Mouse (Mus musculus) heart, postnatal 0 days (tissue): ENCODE results near the gene Cyp2a22. TPM values are rescaled to one million over a fixed set of nuclear protein-coding genes. Genes with fewer than 3 reads are reported as not detected.
"Not testable (repeated sequence)": the region's sequence is repeated elsewhere in the genome, so short reads cannot be mapped to it uniquely, and the experiment has no call there.

Experiments
- ATAC-seq: fragments of 200-750 bp; cut with Nextera tagmentation; 2 replicates; pipeline ENCODE4 v1.8.0; 2017; ENCODE audit warnings: low read depth, moderate number of reproducible peaks, moderate library complexity; ENCODE audit not compliant: insufficient read depth
- DNase-seq: peaks from one replicate; pipeline ENCODE4 v3.0.0-alpha.2; 2016; ENCODE audit warnings: low spot score
- H3K27ac ChIP-seq: fragments of 300-500 bp; sonication (generic); 2 replicates; pipeline ENCODE4 v1.5.1; 2014; ENCODE audit warnings: low read depth, mild to moderate bottlenecking
- H3K27me3 ChIP-seq: fragments of 300-500 bp; sonication (generic); 2 replicates; pipeline ENCODE4 v1.6.1; 2014; ENCODE audit warnings: low read length, mixed read lengths; ENCODE audit not compliant: control insufficient read depth, insufficient read depth
- H3K36me3 ChIP-seq: fragments of 300-500 bp; sonication (generic); replicated peaks from 2 replicates; pipeline ENCODE4 v1.6.1; 2014; ENCODE audit warnings: low read length, mixed read lengths; ENCODE audit not compliant: control insufficient read depth, insufficient read depth
- H3K4me1 ChIP-seq: fragments of 300-500 bp; sonication (generic); 2 replicates; pipeline ENCODE4 v1.6.1; 2014; ENCODE audit warnings: antibody characterized with exemption; ENCODE audit not compliant: control insufficient read depth, insufficient read depth
- H3K4me2 ChIP-seq: fragments of 300-500 bp; sonication (generic); 2 replicates; pipeline ENCODE4 v1.6.1; 2014; ENCODE audit warnings: low read depth, mild to moderate bottlenecking, low read length, moderate library complexity
- H3K4me3 ChIP-seq: fragments of 300-500 bp; sonication (generic); 2 replicates; pipeline ENCODE4 v1.5.1; 2014; ENCODE audit warnings: low read depth, low read length
- H3K9ac ChIP-seq: fragments of 300-500 bp; sonication (generic); replicated peaks from 2 replicates; pipeline ENCODE4 v1.6.1; 2014; ENCODE audit warnings: low read depth, low read length, mixed read lengths
- H3K9me3 ChIP-seq: fragments of 300-500 bp; sonication (generic); replicated peaks from 2 replicates; pipeline ENCODE4 v1.6.1; 2016; ENCODE audit warnings: low read length; ENCODE audit not compliant: control insufficient read depth
- CTCF ChIP-seq: IDR thresholded peaks from 2 replicates; pipeline ENCODE4 v1.5.1; 2016; ENCODE audit warnings: antibody characterized with exemption, control low read depth, low read depth
- EP300 ChIP-seq: IDR thresholded peaks from 2 replicates; pipeline ENCODE4 v1.6.1; 2016; ENCODE audit warnings: antibody characterized with exemption, low read depth
- WGBS: fragments of 180-500 bp; shearing (Covaris S2); extraction: QIAGEN DNeasy Blood & Tissue Kit; methylation state at CpG from one replicate; pipeline ENCODE4 v1.1.7; 2014; 5-methylcytosine and 5-hydroxymethylcytosine counted together
- polyA plus RNA-seq: library from polyadenylated mRNA; unstranded; fragments of >200 nt; fragmentation: Nextera tagmentation; extraction: Ambion mirVana; gene quantifications from 2 replicates; pipeline ENCODE4 v1.2.1, GENCODE M21; 2015
- total RNA-seq: library from RNA; depleted of rRNA; stranded (reverse); fragments of >200 nt; gene quantifications from 2 replicates; pipeline ENCODE4 v1.2.3, GENCODE M21; 2014; ENCODE audit warnings: low replicate concordance; rRNA removed

Cyp2a22 gene
- not detected in 2 replicates for total RNA-seq
- polyA plus RNA-seq, result not detected in 2 replicates

DNA sequence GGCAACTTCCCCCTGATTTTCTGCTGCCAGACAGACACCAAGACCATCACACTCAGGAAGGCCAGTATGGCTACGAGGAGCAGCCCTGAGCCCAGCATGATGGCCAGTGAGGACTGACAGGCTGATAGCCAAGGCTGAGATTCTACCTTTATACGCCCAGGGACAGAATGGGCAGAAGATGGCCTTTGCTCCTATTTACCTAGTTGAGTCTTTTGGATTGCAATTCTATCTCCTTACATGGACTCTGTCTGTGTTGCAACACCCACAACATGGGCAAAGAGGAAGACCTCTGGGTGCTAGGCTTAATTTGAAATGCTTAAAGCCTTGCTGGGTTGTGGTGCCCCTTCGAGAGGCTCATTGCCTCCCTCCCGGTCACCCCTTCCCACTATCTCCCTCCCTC lies at the start of gene Cyp2a22:
TSS of gene Cyp2a22 (minus strand) at position 123 of the 400 bp plus-strand sequence.
- no peaks in the 10 kb centered on the region for H3K27me3 ChIP-seq
- no peaks in the 10 kb centered on the region for H3K36me3 ChIP-seq
- no peak within 1 kb of the TSS for H3K9ac ChIP-seq
- no peak within 1 kb of the TSS for H3K27ac ChIP-seq
- H3K4me2 ChIP-seq, result no peak within 1 kb of the TSS
- H3K9me3 ChIP-seq, result no peaks in the 10 kb centered on the region
- ATAC-seq (no peak), DNase-seq (no peak)
- TF ChIP-seq EP300 (no peak), CTCF (no peak)
- no peak within 1 kb of the TSS for H3K4me3 ChIP-seq
- no peaks in the 10 kb centered on the region for H3K4me1 ChIP-seq
- 75% methylated on average over 3 of the region's 4 CpGs for WGBS

DNA sequence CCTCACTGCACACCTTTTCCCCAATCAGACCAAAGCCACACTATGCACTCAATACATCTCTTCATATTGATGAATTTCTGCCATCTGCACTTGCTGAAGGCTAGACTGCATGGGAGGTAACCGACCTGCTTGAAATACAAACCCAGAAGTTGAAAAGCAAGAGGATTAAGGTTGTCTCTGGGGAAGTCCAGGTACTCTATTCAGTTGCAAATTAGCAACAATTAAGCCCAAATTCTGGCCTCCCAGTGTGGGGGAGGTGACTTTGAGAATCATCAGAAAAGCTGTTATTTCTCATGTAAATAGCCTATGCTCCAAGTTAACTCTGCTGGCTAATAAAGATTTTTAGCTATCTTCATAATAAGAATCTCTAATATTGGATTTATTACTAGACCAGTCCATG lies 44.0 kb upstream of the Cyp2a22 start:
- H3K4me2 ChIP-seq, H3K27ac ChIP-seq, DNase-seq, H3K4me3 ChIP-seq, H3K4me1 ChIP-seq, H3K9me3 ChIP-seq, H3K36me3 ChIP-seq, H3K27me3 ChIP-seq, H3K9ac ChIP-seq, ATAC-seq: not testable (repeated sequence)
- 14% methylated on average over 1 of the region's 1 CpGs for WGBS

DNA sequence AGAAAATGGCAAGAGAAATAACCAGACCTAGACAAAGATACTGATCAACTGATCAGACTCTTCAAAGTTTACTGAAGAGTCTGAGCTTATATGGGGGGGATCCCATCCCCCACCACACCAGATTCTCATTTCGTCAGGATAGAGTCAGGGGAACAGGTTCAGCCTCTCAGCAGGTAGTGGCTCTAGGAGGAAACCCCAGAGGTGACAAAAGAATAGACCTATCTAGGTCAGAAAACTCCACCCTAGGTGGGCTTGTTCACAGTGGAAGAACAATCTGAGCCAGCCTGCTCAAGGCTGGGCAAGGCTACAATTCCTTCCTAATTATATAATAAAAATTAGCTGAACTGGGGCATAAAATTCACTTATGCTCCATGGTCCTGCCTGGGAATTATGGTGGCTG lies 43.4 kb upstream of the Cyp2a22 start:
- H3K36me3 ChIP-seq, result no peaks in the 10 kb centered on the region
- H3K27me3 ChIP-seq, result no peaks in the 10 kb centered on the region
- ATAC-seq (no peak), DNase-seq (no peak)
- no peak overlapping the region for H3K27ac ChIP-seq
- no peak overlapping the region for H3K9ac ChIP-seq
- no peaks in the 10 kb centered on the region for H3K4me1 ChIP-seq
- no peak overlapping the region for H3K4me3 ChIP-seq
- no peak overlapping the region for H3K4me2 ChIP-seq
- WGBS, result 23% methylated on average over 1 of the region's 1 CpGs
- no peaks in the 10 kb centered on the region for H3K9me3 ChIP-seq
- no peak for TF ChIP-seq CTCF
- TF ChIP-seq EP300, result no peak

DNA sequence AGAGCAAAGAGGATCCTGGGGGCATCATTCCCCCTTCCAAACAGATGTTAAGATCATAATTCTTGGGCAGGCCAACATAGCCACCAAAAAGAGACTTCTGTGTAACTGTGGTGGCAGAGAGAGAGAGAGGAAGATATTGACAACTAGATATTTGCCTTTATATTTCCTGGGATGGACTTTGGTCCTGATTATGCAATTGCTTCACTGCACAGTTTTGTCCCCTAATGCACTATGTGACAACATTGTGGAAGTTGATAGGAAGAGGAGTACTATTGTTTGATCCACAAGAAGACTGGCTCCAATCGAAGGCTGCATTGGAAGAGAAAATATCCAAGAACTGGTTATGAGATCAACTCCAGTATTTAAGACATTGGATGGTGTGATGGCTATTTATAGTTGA lies 42.8 kb upstream of the Cyp2a22 start:
- H3K9me3 ChIP-seq, ATAC-seq, H3K9ac ChIP-seq, H3K4me1 ChIP-seq, H3K27me3 ChIP-seq, DNase-seq, H3K36me3 ChIP-seq, H3K4me3 ChIP-seq, H3K27ac ChIP-seq, H3K4me2 ChIP-seq: not testable (repeated sequence)
- WGBS, result 68% methylated on average over 1 of the region's 1 CpGs

DNA sequence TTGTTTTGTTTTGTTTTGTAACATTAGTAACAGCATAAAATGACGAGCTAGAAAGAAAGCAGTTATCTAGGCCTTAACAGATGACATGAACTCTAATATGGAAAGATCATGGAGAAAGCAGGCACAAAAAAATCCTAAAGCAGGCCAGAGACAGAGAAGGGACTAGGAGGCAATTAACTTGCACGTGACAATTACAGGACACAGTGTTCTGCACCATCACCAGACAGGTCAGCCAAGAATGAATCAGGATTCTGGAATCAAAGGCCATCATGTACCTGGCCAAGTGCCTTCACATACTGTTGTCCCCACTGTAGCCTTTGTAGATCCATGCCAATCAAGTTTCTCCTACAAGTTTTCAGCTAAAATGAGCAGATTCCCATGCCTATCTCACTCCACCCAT lies 42.3 kb upstream of the Cyp2a22 start:
- H3K27ac ChIP-seq, ATAC-seq, H3K4me3 ChIP-seq, H3K4me1 ChIP-seq, H3K36me3 ChIP-seq, H3K4me2 ChIP-seq, DNase-seq, H3K27me3 ChIP-seq, H3K9ac ChIP-seq, H3K9me3 ChIP-seq: not testable (repeated sequence)
- 43% methylated on average over 2 of the region's 2 CpGs for WGBS

DNA sequence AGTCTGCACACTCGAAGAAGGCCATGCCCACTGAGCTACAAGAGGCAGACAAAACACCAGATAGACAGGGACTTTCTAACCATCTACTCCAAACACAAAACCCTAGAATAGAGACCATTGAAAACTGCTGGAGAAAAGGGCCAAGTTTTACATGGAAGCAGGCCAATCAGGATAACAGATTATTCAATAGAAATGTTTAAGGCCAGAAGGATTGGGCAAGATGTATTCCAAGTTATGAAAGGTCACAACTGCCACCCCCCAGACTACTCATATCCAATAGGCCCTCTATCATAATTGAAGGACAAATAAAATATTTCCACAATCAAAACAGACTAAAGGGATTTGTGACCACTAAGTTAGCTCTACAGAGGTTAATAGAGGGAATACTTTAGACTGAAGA lies 23.2 kb upstream of the Cyp2a22 start:
- DNase-seq, ATAC-seq, H3K4me2 ChIP-seq, H3K27ac ChIP-seq, H3K9ac ChIP-seq, H3K4me3 ChIP-seq, H3K4me1 ChIP-seq, H3K27me3 ChIP-seq, H3K9me3 ChIP-seq, H3K36me3 ChIP-seq: not testable (repeated sequence)
- 80% methylated on average over 1 of the region's 1 CpGs for WGBS

DNA sequence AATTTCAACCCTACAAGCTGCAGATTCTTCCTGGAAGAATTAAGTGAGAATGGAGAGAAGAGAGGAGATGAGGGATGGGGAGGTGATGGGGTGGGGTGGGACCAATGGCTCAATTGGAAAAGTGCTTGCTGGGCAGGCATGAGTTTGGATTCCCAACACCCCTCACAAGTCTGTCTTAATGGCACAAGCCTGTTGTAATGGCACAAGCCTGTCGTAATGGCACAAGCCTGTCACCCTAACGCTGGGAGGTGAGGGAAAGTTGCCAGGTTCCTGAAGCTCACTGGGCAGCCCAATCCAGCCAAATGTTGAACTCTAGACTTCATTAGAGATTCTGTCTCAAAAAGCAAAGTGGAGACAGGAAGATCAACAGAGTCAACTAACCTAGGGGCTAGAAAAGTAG lies 14.1 kb upstream of the Cyp2a22 start:
- not testable (repeated sequence) for H3K4me3 ChIP-seq, H3K27me3 ChIP-seq, DNase-seq, H3K9me3 ChIP-seq, ATAC-seq, H3K27ac ChIP-seq, H3K9ac ChIP-seq, H3K4me2 ChIP-seq, H3K36me3 ChIP-seq, H3K4me1 ChIP-seq
- WGBS, result 83% methylated on average over 1 of the region's 2 CpGs

DNA sequence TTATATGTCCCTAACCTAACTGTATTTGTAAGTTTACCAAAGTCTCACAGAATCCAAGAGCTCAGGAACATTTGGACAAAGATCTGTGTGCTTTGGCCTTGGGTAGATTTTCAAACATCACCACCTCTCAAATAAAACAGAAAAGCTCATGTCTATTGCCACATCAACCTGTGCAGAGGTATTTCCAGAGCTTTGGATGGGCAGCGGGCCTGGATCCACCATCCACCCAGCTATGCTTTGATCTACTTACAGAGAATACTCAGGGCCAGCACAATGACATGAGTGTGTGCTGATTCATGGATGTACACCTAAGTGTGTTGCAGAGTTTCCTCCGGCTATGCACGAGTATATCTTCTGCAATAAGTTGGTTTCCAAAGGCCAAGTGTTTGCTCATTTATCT lies 13.5 kb upstream of the Cyp2a22 start:
- not testable (repeated sequence) for H3K4me3 ChIP-seq, H3K9ac ChIP-seq, H3K27ac ChIP-seq, DNase-seq, H3K36me3 ChIP-seq, H3K9me3 ChIP-seq, H3K4me1 ChIP-seq, ATAC-seq, H3K27me3 ChIP-seq, H3K4me2 ChIP-seq
- 62% methylated on average over 3 of the region's 3 CpGs for WGBS

DNA sequence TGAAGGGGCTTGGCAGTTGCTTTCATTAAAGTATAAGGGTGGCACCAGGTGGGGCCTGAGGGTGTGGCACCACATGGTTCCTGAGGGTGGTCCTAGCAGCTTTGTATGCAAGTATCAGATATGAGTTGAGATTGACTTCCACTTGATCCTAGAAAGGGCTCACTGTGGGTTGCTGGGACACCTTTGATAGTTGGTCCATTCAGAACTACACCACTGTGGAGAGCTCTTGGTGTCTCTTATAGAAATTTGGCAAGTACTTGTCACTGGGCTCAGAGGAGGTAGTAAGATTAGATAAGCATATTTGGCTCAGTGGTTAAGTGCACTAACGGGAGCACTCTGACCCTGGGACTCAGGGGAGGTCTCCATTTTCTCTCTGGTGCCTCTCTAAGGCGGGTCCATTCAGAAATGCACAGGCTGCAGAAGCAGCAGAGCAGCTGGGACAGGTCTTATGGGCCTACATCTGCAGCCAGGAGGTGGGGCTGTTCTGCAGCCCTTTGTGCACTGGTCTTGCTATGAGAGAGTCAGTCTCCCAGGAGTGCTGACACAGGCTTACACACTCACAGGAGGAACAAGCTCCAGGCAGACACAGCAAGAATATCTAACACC lies 2.2 kb upstream of the Cyp2a22 start:
- DNase-seq, ATAC-seq, H3K4me1 ChIP-seq, H3K27me3 ChIP-seq, H3K4me2 ChIP-seq, H3K36me3 ChIP-seq, H3K9ac ChIP-seq, H3K27ac ChIP-seq, H3K9me3 ChIP-seq, H3K4me3 ChIP-seq: not testable (repeated sequence)
- WGBS, result no CpG with 5 or more reads among the region's 2 CpGs
